ENCODE assay signal across 8 mouse cellular contexts in genomic region chr6:103809986-103810341, GRCm38 (mm10).
A peak's percentile ranks its signal among the peaks of the same experiment; 100 is the strongest.
DNase-seq lines count a peak whose midpoint lies in the region; ATAC-seq and TF ChIP-seq lines count a peak whose summit lies in the region.
"Had no signal": no experiment of that assay in that cellular context is flagged by ENCODE, and none has a peak within 500 bp of the region (broad histone marks: within the 10 kb centered on the region; RNA-seq: fewer than 3 reads in every experiment).

No protein-coding gene starts in this region.

- no peak overlapping the region for H3K9ac ChIP-seq in kidney, embryonic 16.5 days (replicated peaks; ENCODE audit: low read length)
- no peak overlapping the region for H3K9ac ChIP-seq in embryonic facial prominence, embryonic 14.5 days (ENCODE audit: low read depth, low read length)
- peak overlapping the region; percentile 36; the same call in 1 of the 2 replicates for H3K9ac ChIP-seq in forebrain, postnatal 0 days
- no peak overlapping the region for H3K9ac ChIP-seq in midbrain, embryonic 12.5 days (replicated peaks)

- no peaks in the 10 kb centered on the region for H3K4me1 ChIP-seq in kidney, embryonic 16.5 days (ENCODE audit: insufficient read depth, low read length)
- H3K4me1 ChIP-seq in embryonic facial prominence, embryonic 14.5 days (ENCODE audit: control insufficient read depth, insufficient read depth, low read length): no peaks in the 10 kb centered on the region
- H3K4me1 ChIP-seq in forebrain, postnatal 0 days (ENCODE audit: insufficient read depth): peaks cover 10% of the 10 kb centered on the region
- peaks cover 23% of the 10 kb centered on the region for H3K4me1 ChIP-seq in midbrain, embryonic 12.5 days

- no peaks in the 10 kb centered on the region for H3K27me3 ChIP-seq in kidney, embryonic 16.5 days (ENCODE audit: insufficient read depth, low read length)
- H3K27me3 ChIP-seq in embryonic facial prominence, embryonic 14.5 days (replicated peaks; ENCODE audit: control insufficient read depth, insufficient read depth, low read length): peaks cover 5% of the 10 kb centered on the region; the same call in 1 of the 2 replicates
- no peaks in the 10 kb centered on the region for H3K27me3 ChIP-seq in forebrain, postnatal 0 days (ENCODE audit: insufficient read depth, low read length)
- H3K27me3 ChIP-seq in midbrain, embryonic 12.5 days: peaks cover 39% of the 10 kb centered on the region

- WGBS in kidney, embryonic 16.5 days: 11% methylated on average over 7 of the region's 7 CpGs
- WGBS in embryonic facial prominence, embryonic 14.5 days: 18% methylated on average over 7 of the region's 7 CpGs
- 2% methylated on average over 7 of the region's 7 CpGs for WGBS in forebrain, postnatal 0 days
- WGBS in midbrain, embryonic 12.5 days: 5% methylated on average over 7 of the region's 7 CpGs

- no peak for ATAC-seq in kidney, embryonic 16.5 days (ENCODE audit: low FRiP score, low TSS enrichment)
- ATAC-seq in embryonic facial prominence, embryonic 14.5 days (ENCODE audit: low read depth): no peak
- peak; percentile 16; the same call in 1 of the 2 replicates for ATAC-seq in forebrain, postnatal 0 days
- peak; percentile 51 for ATAC-seq in midbrain, embryonic 12.5 days (ENCODE audit: low FRiP score, low read depth)

- H3K4me2 ChIP-seq in kidney, embryonic 16.5 days (replicated peaks; ENCODE audit: low read depth, low read length): peak overlapping the region; percentile 31
- H3K4me2 ChIP-seq in embryonic facial prominence, embryonic 14.5 days (ENCODE audit: low read depth, low read length): peak overlapping the region; percentile 42
- H3K4me2 ChIP-seq in forebrain, postnatal 0 days (ENCODE audit: low read depth): peak overlapping the region; percentile 48
- peak overlapping the region; percentile 54 for H3K4me2 ChIP-seq in midbrain, embryonic 12.5 days (replicated peaks)

- no peaks in the 10 kb centered on the region for H3K9me3 ChIP-seq in kidney, embryonic 16.5 days (ENCODE audit: low read length)
- H3K9me3 ChIP-seq in embryonic facial prominence, embryonic 14.5 days (ENCODE audit: control insufficient read depth, low read length): no peaks in the 10 kb centered on the region
- H3K9me3 ChIP-seq in forebrain, postnatal 0 days (ENCODE audit: low read length): no peaks in the 10 kb centered on the region
- no peaks in the 10 kb centered on the region for H3K9me3 ChIP-seq in midbrain, embryonic 12.5 days

- no peak for DNase-seq in kidney, postnatal 14 days
- DNase-seq in embryonic facial prominence, embryonic 14.5 days (ENCODE audit: low spot score): no peak
- DNase-seq in forebrain, postnatal 0 days: no peak
- DNase-seq in left cerebral cortex, adult 18-20 months (ENCODE audit: low spot score in 2 of 2): no peak
- no peak for DNase-seq in adrenal gland, adult 2 months
- DNase-seq: heart, postnatal 36 days had no signal

- no peaks in the 10 kb centered on the region for H3K36me3 ChIP-seq in kidney, embryonic 16.5 days (ENCODE audit: insufficient read depth, low read length)
- H3K36me3 ChIP-seq in embryonic facial prominence, embryonic 14.5 days (ENCODE audit: control insufficient read depth, insufficient read depth, low read length): no peaks in the 10 kb centered on the region
- no peaks in the 10 kb centered on the region for H3K36me3 ChIP-seq in forebrain, postnatal 0 days (ENCODE audit: insufficient read depth)
- H3K36me3 ChIP-seq in midbrain, embryonic 12.5 days: no peaks in the 10 kb centered on the region

- H3K27ac ChIP-seq in kidney, embryonic 16.5 days (ENCODE audit: low read length): no peak overlapping the region
- no peak overlapping the region for H3K27ac ChIP-seq in embryonic facial prominence, embryonic 14.5 days (replicated peaks; ENCODE audit: low read depth, low read length)
- H3K27ac ChIP-seq in forebrain, postnatal 0 days (ENCODE audit: low read depth, low read length): peak overlapping the region; percentile 60; the same call in 1 of the 2 replicates
- peak overlapping the region; percentile 64 for H3K27ac ChIP-seq in midbrain, embryonic 12.5 days (replicated peaks)

- TF ChIP-seq CTCF in forebrain, postnatal 0 days (IDR thresholded peaks at IDR 0.05; ENCODE audit: low read depth): no peak

- peak overlapping the region; percentile 1; the same call in 1 of the 2 replicates for H3K4me3 ChIP-seq in kidney, embryonic 16.5 days (ENCODE audit: low read length)
- peak overlapping the region; percentile 7; the same call in 1 of the 2 replicates for H3K4me3 ChIP-seq in embryonic facial prominence, embryonic 14.5 days (ENCODE audit: low read depth, low read length)
- peak overlapping the region; percentile 22 for H3K4me3 ChIP-seq in forebrain, postnatal 0 days (ENCODE audit: low read depth, low read length)
- H3K4me3 ChIP-seq in midbrain, embryonic 12.5 days: peak overlapping the region; percentile 26

Comparison
In these comparisons a context has a peak if more than half of its experiments do, and no peak if none do; other contexts are left out.
1. ATAC-seq: peak in forebrain, postnatal 0 days (single experiment) and midbrain, embryonic 12.5 days (single experiment); none in kidney, embryonic 16.5 days (single experiment) and embryonic facial prominence, embryonic 14.5 days (single experiment).
2. H3K27ac ChIP-seq: peak in forebrain, postnatal 0 days (single experiment) and midbrain, embryonic 12.5 days (single experiment); none in kidney, embryonic 16.5 days (single experiment) and embryonic facial prominence, embryonic 14.5 days (single experiment).
3. Peak in every context shown above with its lines, with median percentiles within 50 percentile points of each other: H3K4me2 ChIP-seq and H3K4me3 ChIP-seq.